Mouse (Mus musculus) CD8-positive naive resting alpha-beta T cell, adult 57 days (primary cell): ENCODE measurements around the gene Zfp800. TPM values are rescaled to one million over a fixed set of nuclear protein-coding genes. Genes with fewer than 3 reads are reported as not detected.

ENCODE experiments used
- total RNA-seq: library from RNA; stranded (reverse); gene quantifications from one replicate; pipeline ENCODE4 v1.2.4, GENCODE M21; 2023

Zfp800 gene
- 48.8 TPM for total RNA-seq

GRCm38 (mm10) chr6:28397681-28398203 is at the start of gene Zfp800:
Zfp800 (minus strand) TSS chr6:28398005.

DNA sequence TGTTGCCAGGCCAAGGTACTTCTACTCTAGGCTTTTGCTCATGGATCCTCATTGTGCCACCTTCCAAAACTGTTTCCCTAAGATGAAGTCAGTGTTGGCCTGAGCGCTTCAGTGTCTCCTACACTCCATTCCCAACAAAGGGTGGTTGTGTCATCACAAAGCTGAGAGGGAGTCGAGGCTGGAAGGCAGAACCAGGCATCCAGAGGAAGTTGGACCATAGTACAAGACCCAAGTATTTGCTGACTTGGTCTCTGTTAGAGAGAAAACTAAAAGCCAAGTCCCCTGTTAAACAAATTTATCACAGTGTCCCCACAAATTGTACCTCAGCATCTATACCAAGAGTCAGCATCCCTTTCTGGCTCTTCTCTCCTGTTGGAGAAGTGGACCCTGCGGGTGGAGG is 30.5 kb upstream of the Zfp800 start, which contains the start of gene Gcc1:
Gene Gcc1, minus strand, starts transcription at position 101 of the 400 bp plus-strand sequence.

DNA sequence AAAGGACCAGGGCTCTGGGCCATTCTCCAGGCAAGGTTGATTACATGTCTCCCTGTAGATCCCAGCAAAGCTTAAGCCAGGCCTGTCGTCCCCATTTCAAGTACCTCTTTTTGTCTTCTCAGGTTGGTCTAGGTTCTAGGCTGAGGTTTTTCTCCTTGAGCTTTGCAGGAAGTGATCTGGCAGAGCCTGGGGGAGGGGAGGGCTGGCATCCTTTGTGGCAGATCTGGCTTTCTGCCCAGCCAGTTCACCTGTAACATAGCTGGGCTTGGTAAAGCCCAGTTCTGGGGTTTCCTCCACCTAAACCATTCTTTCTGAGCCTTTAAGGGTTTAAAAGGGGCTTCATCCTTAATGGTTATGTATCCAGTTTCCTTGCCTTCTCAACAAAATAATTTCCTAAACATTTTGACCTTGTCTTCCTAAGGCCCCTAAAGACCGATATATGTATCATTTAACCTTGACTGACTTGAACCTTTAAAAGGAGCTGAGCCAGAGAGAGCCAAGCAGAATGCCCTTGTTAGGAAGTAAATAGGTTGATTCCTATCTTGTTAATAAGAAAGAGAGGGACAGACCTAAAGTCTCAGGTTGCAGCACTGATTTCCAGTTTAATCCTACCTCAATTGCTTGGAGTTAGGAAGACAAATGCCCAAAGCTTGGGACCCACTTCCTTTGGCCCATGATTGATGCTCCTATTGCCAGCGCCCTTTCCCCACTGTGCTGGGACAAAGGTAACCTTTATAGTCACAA is 29.5 kb upstream of the Zfp800 start, which contains the start of gene Fscn3:
Gene Fscn3, plus strand, starts transcription at position 694 of the 744 bp plus-strand sequence.

GRCm38 (mm10) chr6:28423313-28423712 is 25.5 kb upstream of the Zfp800 start, which contains the start of gene Arf5:
Arf5 (plus strand) TSS chr6:28423560.

Other genes with a start within 250 kb of the Zfp800 start
- gene Arf5, start 25.6 kb upstream of the Zfp800 start, total RNA-seq, result 154 TPM
- gene Fscn3, start 29.8 kb upstream of the Zfp800 start, total RNA-seq, result not detected
- 24.2 TPM for gene Gcc1, start 30.4 kb upstream of the Zfp800 start, total RNA-seq
- gene Pax4, start 51.3 kb upstream of the Zfp800 start, total RNA-seq, result not detected
- 122 TPM for gene Snd1, start 77.1 kb upstream of the Zfp800 start, total RNA-seq